Mouse (Mus musculus) mature B cell (primary cell): Measurements from ENCODE around the gene Cyfip2.

Experiments used
- in situ Hi-C: fragments of 300-500 bp; cut with MboI; formaldehyde crosslinking; loops from 2 replicates; pipeline ENCODE4 v1.14.3; 2019

Gene Cyfip2

GRCm38 (mm10) chr11:46312523-46313035 lies at the start of gene Cyfip2:
Gene Cyfip2 (minus strand): TSS chr11:46312859.
- in situ Hi-C loops = no loop called here

GRCm38 (mm10) chr11:46360991-46361665 lies 48.5 kb upstream of the Cyfip2 start:
- in situ Hi-C loops = no loop called here

GRCm38 (mm10) chr11:46358369-46358768 lies 45.7 kb upstream of the Cyfip2 start:
- in situ Hi-C loops = no loop called here

- in situ Hi-C loops = no loop called here
Measured at GRCm38 (mm10) chr11:46349681-46350410, 37.2 kb upstream of the Cyfip2 start.

GRCm38 (mm10) chr11:46348416-46348815 lies 35.8 kb upstream of the Cyfip2 start:
- in situ Hi-C loops = no loop called here

- in situ Hi-C loops = no loop called here
Measured at GRCm38 (mm10) chr11:46347756-46348155, 35.1 kb upstream of the Cyfip2 start.

- in situ Hi-C loops = no loop called here
Measured at GRCm38 (mm10) chr11:46343886-46344546, 31.4 kb upstream of the Cyfip2 start.

- in situ Hi-C loops = no loop called here
Measured at GRCm38 (mm10) chr11:46341960-46342359, 29.3 kb upstream of the Cyfip2 start.

- in situ Hi-C loops = no loop called here
Measured at GRCm38 (mm10) chr11:46336020-46336419, 23.4 kb upstream of the Cyfip2 start.

GRCm38 (mm10) chr11:46332217-46332616 lies 19.6 kb upstream of the Cyfip2 start:
- in situ Hi-C loops = no loop called here

- in situ Hi-C loops = no loop called here
Measured at GRCm38 (mm10) chr11:46326271-46327015, 13.8 kb upstream of the Cyfip2 start.

GRCm38 (mm10) chr11:46321559-46321958 lies 8.9 kb upstream of the Cyfip2 start:
- in situ Hi-C loops = no loop called here

- in situ Hi-C loops = no loop called here
Measured at GRCm38 (mm10) chr11:46314534-46314933, 1.9 kb upstream of the Cyfip2 start.

- in situ Hi-C loops = no loop called here
Measured at GRCm38 (mm10) chr11:46313851-46314250, 1.2 kb upstream of the Cyfip2 start.

- in situ Hi-C loops = no loop called here
Measured at GRCm38 (mm10) chr11:46311703-46312522, 746 bp downstream of the Cyfip2 start.

GRCm38 (mm10) chr11:46311181-46311702 lies 1.4 kb downstream of the Cyfip2 start:
- in situ Hi-C loops = no loop called here

GRCm38 (mm10) chr11:46310647-46311063 lies 2.0 kb downstream of the Cyfip2 start:
- in situ Hi-C loops = no loop called here

- in situ Hi-C loops = loop anchor here (10.0 kb wide), 1 partner anchor 125 kb away; the partner anchor contains the start of gene Med7
Measured at GRCm38 (mm10) chr11:46309808-46310555, 2.7 kb downstream of the Cyfip2 start.

- in situ Hi-C loops = loop anchor here (10.0 kb wide), 1 partner anchor 126 kb away; the partner anchor contains the start of gene Med7
Measured at GRCm38 (mm10) chr11:46309111-46309741, 3.4 kb downstream of the Cyfip2 start.
